Mouse (Mus musculus) embryonic fibroblast, embryonic 13.5 days (primary cell): ENCODE measurements around the gene Kdelr1.

Experiments
- CTCF ChIP-seq: IDR thresholded peaks from 2 replicates; pipeline ENCODE4 v1.5.1; 2011; ENCODE audit warnings: mild to moderate bottlenecking, control low read depth, low read length, moderate library complexity, borderline replicate concordance; ENCODE audit not compliant: insufficient read depth
- POLR2A ChIP-seq: IDR thresholded peaks from 2 replicates; pipeline ENCODE4 v1.6.1; 2011; ENCODE audit warnings: low read depth, mild to moderate bottlenecking, control low read depth, low read length, moderate library complexity

DNA sequence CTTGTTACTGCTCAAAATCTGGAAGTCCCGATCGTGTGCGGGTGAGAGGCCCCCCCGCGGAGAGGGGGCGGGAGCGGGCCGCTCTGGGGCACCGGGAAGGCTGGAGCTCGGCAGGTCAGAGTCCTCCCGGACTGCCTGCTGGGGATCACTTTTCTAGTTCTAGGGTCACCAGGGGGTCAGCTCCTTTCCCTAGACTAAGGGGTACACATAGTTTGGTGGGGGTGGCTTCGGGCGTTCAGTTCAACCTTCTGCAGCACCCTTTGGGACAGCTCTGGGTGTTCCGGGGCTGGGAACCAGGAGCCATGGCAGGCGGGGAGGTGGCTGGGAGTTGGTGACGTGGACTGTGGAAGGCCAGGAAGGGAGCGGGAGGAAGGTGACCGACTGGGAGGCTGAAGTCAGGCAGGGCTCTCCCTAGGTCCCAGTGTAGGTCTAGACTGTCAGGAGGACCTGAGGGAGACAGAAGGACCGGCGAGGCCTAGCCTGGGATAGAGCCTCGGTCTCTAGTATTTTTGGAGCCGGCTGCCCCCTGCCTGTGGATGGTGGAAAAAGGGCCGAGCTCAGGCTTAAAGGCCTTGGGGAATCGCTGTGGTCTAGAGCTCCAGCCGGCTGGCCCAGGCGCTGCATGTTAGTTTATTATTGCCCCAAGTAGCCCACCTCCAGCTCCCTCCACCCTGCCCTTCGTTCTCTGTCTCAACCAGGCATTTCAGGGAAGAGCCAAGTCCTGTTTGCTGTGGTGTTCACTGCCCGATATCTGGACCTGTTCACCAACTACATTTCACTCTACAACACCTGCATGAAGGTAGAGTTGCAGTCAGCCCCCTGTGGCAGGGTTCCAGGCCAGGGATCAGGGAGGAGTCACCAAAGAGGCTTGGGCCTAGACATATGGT is 732 bp downstream of the Kdelr1 start:
- TF ChIP-seq CTCF (no peak), POLR2A (peak; percentile 57)
